Mouse (Mus musculus) embryonic facial prominence, embryonic 13.5 days (tissue): ENCODE results near the gene Fam160a1. TPM values are rescaled to one million over a fixed set of nuclear protein-coding genes. Genes with fewer than 3 reads are reported as not detected.

Source experiments
- ATAC-seq: fragments of 200-750 bp; cut with Nextera tagmentation; 2 replicates; pipeline ENCODE4 v1.8.0; 2017; ENCODE audit warnings: low read depth; ENCODE audit not compliant: insufficient number of reproducible peaks, insufficient read depth, low FRiP score, low TSS enrichment
- H3K27ac ChIP-seq: fragments of 300-500 bp; sonication (generic); 2 replicates; pipeline ENCODE4 v1.5.1; 2015; ENCODE audit warnings: moderate library complexity, mild to moderate bottlenecking, inconsistent platforms
- H3K27me3 ChIP-seq: fragments of 300-500 bp; sonication (generic); 2 replicates; pipeline ENCODE4 v1.6.1; 2015; ENCODE audit warnings: mild to moderate bottlenecking, inconsistent platforms
- H3K36me3 ChIP-seq: fragments of 300-500 bp; sonication (generic); 2 replicates; pipeline ENCODE4 v1.6.1; 2015; ENCODE audit warnings: mild to moderate bottlenecking, inconsistent platforms
- H3K4me1 ChIP-seq: fragments of 300-500 bp; sonication (generic); 2 replicates; pipeline ENCODE4 v1.6.1; 2015; ENCODE audit warnings: inconsistent platforms
- H3K4me2 ChIP-seq: fragments of 300-500 bp; sonication (generic); 2 replicates; pipeline ENCODE4 v1.6.1; 2015; ENCODE audit warnings: moderate library complexity, mild to moderate bottlenecking, inconsistent platforms
- H3K4me3 ChIP-seq: fragments of 300-500 bp; sonication (generic); 2 replicates; pipeline ENCODE4 v1.5.1; 2015; ENCODE audit warnings: mild to moderate bottlenecking, inconsistent platforms
- H3K9ac ChIP-seq: fragments of 300-500 bp; sonication (generic); 2 replicates; pipeline ENCODE4 v1.6.1; 2015; ENCODE audit warnings: mild to moderate bottlenecking, inconsistent platforms
- H3K9me3 ChIP-seq: fragments of 300-500 bp; sonication (generic); 2 replicates; pipeline ENCODE4 v1.6.1; 2016; ENCODE audit warnings: inconsistent platforms
- WGBS: fragments of 180-500 bp; shearing (Covaris S2); methylation state at CpG from one replicate; pipeline ENCODE4 v1.1.7; 2015; ENCODE audit warnings: mixed read lengths; 5-methylcytosine and 5-hydroxymethylcytosine counted together
- polyA plus RNA-seq: library from polyadenylated mRNA; unstranded; fragments of >200 nt; fragmentation: Nextera tagmentation; extraction: Ambion mirVana; gene quantifications from 2 replicates; pipeline ENCODE4 v1.2.1, GENCODE M21; 2015

Gene Fam160a1
- polyA plus RNA-seq, 1 experiment from 2014 or later, result 4.0 TPM

DNA sequence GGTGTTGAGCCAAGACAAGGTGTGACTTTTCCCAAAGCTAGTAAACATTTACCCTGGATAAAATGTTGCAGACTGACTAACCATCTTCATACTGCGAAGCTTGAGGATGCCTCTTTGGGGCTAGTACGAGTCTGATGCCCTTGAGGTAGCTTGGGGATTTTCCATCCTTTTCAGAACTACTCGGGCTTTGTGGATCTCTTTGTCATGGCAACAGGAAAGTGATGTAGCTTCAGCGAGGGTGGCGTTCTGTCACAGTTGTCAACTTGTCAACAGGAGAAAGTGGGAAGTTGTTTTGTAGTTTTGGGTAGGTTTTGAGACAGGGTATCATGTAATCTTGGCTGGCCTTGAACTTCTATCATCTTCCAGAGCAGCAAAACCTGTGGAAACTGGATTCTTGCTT lies 197.7 kb downstream of the Fam160a1 start:
- Histone ChIP-seq H3K9ac (no peak overlapping the region), H3K36me3 (peaks cover 30% of the 10 kb centered on the region), H3K4me1 (no peaks in the 10 kb centered on the region), H3K4me3 (no peak overlapping the region), H3K4me2 (no peak overlapping the region), H3K27me3 (no peaks in the 10 kb centered on the region), H3K9me3 (no peaks in the 10 kb centered on the region), H3K27ac (no peak overlapping the region)
- ATAC-seq, result no peak
- 88% methylated on average over 5 of the region's 5 CpGs for WGBS

GRCm38 (mm10) chr3:85618885-85619284 lies 198.2 kb downstream of the Fam160a1 start:
- 78% methylated on average over 6 of the region's 6 CpGs for WGBS
- no peak for ATAC-seq

GRCm38 (mm10) chr3:85616389-85616788 lies 200.7 kb downstream of the Fam160a1 start:
- Histone ChIP-seq H3K4me3 (no peak overlapping the region), H3K9me3 (no peaks in the 10 kb centered on the region), H3K36me3 (peaks cover 33% of the 10 kb centered on the region), H3K9ac (no peak overlapping the region), H3K27me3 (no peaks in the 10 kb centered on the region), H3K27ac (no peak overlapping the region), H3K4me2 (no peak overlapping the region), H3K4me1 (no peaks in the 10 kb centered on the region)
- no peak for ATAC-seq
- WGBS, result 87% methylated on average over 1 of the region's 1 CpGs

More at GRCm38 (mm10) chr3:85618885-85619284, 198.2 kb downstream of the Fam160a1 start:
- no peak overlapping the region for H3K9ac ChIP-seq
- no peak overlapping the region for H3K4me2 ChIP-seq
- H3K9me3 ChIP-seq, result no peaks in the 10 kb centered on the region
- H3K4me1 ChIP-seq, result no peaks in the 10 kb centered on the region
- H3K27ac ChIP-seq, result no peak overlapping the region
- H3K4me3 ChIP-seq, result no peak overlapping the region
- no peaks in the 10 kb centered on the region for H3K27me3 ChIP-seq
- H3K36me3 ChIP-seq, result peaks cover 31% of the 10 kb centered on the region

Other genes with a start within 250 kb of the Fam160a1 start
- 19.9 and 22.5 TPM in 2 replicates for gene Gatb, start 243.2 kb downstream of the Fam160a1 start, polyA plus RNA-seq
- gene Glt28d2, start 70.2 kb upstream of the Fam160a1 start, polyA plus RNA-seq, result 1.7 and 2.1 TPM in 2 replicates
- gene Gm37240, start 70.2 kb upstream of the Fam160a1 start, polyA plus RNA-seq, result 6.3 and 6.9 TPM in 2 replicates
- 23.5 and 26.2 TPM in 2 replicates for gene Sh3d19, start 153.8 kb upstream of the Fam160a1 start, polyA plus RNA-seq
- 0.22 and 0.29 TPM in 2 replicates for gene Prss48, start 185.2 kb upstream of the Fam160a1 start, polyA plus RNA-seq